Mouse (Mus musculus): Measurements from ENCODE around the gene Snd1.
A peak's percentile ranks its signal among the peaks of the same experiment; 100 is the strongest.

Snd1 gene

DNA sequence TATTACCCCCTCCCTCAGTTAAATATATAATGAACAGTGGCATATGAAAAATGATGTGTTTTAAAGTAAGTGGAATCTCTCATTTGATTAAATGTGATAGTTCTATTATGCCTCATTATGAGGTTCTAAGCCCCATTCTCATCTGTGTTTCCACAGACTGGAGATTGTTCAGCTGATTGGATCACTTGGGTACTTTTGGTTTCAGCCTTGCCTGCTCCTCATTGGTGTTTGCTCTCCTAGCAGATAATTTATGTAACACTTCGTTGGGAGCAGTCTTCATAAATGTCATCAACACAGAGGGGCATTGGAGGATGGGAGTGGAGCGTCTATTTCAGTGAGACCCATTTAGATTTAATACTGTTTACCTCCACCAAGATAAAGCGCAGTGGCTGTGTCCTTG, 118.8 kb downstream of the Snd1 start:
- DNase-seq (ENCODE audit: low spot score in 2 of 2): no peak

DNA sequence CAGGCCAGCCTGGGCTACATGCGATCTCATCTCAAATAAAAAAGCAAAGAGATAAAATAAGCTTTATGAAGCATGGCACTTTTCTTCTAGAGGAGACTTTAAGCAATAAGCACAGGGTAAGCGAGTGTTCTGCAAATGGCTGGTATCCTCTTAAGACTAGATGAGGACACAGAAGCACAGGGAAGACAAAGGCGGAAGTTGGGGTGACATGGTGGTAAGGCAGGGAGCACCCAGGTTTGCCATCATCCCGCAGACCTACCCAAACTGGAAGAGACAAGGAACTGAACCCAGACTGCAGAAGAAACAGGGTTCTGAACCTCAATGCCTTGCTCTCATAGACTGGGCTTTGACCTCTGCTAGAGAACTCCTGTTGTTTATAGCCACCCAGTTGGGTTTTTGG, 119.8 kb downstream of the Snd1 start:
- DNase-seq (ENCODE audit: low spot score in 2 of 2): no peak

DNA sequence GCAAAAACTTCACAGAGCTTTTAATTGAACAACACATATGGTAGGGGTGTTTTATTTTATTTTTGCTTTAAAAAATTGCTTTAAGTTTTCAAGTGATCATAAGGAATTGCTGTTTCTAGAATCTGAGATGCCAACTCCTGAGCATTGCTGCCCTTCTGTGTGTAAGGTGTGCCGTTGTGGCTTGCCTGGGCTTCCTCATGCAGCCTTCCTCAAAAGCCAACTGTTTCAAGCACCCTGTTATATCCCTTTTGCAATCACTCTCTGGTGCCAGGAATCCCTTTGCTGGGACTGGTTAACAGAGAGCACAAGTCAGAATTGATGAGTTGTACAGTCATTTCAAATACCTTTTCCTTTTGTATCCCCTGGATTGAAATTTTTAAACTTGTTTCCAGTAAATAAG, 120.3 kb downstream of the Snd1 start:
- no peak for DNase-seq (ENCODE audit: low spot score in 2 of 2)

- DNase-seq (ENCODE audit: low spot score in 2 of 2): no peak
These were observed 122.3 kb downstream of the Snd1 start for GRCm38 (mm10) chr6:28597266-28597665.

DNA sequence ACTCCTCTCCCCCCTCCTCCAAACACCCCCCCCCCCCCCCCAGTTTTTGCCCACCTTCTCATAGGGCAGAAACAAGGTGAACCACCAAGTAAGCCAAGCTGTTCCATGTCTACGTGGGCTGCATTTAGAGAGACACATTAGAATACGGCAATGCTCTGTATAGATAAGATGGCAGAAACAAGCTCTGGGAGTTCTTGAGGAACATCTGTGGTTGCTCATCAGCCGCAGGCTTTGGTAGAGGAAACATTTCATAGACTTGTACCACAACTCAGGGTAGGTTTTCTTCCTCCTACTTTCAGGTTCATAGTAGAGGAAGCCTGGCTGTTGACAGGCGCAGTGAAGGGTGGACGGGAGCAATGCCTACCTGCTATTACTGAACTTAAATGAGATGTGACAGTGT, 124.2 kb downstream of the Snd1 start:
- DNase-seq (ENCODE audit: low spot score in 2 of 2): no peak

- DNase-seq (ENCODE audit: low spot score in 2 of 2): no peak
These were observed 125.5 kb downstream of the Snd1 start for GRCm38 (mm10) chr6:28600404-28600803.

DNA sequence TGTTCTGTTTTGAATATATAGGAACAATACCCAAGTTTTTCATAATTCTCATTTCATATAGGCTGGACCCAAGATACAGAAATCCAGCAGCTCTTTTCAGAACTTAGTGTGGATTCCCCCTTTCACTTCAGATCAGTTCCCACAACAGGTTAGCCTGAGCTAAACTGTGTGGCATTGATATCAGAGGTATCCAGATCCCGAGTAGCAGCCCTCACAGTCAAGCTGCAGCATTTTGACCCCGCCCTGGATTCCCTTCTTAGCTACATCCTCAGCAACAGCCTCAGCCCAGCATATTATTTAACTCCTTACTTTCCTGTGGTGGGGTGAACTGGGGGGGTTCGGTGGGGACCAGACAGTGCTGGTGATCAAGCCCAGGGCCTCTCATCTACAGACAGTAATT, 128.5 kb downstream of the Snd1 start:
- no peak for DNase-seq (ENCODE audit: low spot score in 2 of 2)

DNA sequence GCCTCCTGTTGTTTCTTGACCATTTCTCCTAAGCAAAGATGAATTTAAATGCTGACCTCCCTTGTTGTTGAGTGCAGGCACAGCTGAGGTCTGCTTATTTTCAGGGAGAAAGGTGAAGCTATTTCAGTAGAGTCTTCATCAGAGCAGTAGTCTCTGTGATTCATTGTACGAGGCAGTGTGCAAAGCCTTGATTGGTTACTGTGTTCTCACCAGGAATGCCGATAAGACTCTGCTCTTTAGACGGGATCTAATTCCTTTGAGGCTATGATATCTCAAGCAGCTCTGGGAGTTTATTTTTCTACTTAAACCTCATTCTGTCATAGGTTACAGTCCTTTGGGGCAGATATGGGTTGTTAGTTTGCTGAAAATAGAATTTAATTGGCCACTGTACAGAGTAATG, 128.9 kb downstream of the Snd1 start:
- DNase-seq (ENCODE audit: low spot score in 2 of 2): no peak

- DNase-seq (ENCODE audit: low spot score in 2 of 2): no peak
These were observed 134.4 kb downstream of the Snd1 start for GRCm38 (mm10) chr6:28609291-28609690.

- DNase-seq (ENCODE audit: low spot score in 2 of 2): no peak
These were observed 135.2 kb downstream of the Snd1 start for GRCm38 (mm10) chr6:28610127-28610526.

- no peak for DNase-seq (ENCODE audit: low spot score in 2 of 2)
These were observed 138.5 kb downstream of the Snd1 start for GRCm38 (mm10) chr6:28613441-28613840.

DNA sequence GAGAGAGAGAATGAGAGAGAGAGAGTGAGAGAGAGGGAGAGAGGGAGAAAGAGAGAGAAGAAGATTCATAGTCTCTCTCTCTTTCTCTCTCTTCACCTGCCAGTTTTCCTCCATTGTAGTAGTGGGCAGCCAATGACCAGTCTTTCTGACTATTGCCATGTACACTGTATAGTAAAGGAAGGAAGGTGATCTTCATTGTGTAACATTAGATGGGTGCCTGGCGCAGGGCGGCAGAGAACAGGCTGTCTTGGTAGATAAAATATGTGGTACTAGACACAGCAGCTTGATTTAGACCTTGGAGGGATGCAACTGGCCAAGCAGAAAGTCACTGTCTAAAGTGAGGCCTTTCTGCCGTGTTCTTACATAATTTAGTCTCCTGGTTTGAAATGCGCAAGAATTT, 139.9 kb downstream of the Snd1 start:
- no peak for DNase-seq (ENCODE audit: low spot score in 2 of 2)

- DNase-seq (ENCODE audit: low spot score in 2 of 2): no peak
These were observed 140.5 kb downstream of the Snd1 start for GRCm38 (mm10) chr6:28615408-28615807.

GRCm38 (mm10) chr6:28615966-28616365, 141.0 kb downstream of the Snd1 start:
- no peak for DNase-seq (ENCODE audit: low spot score in 2 of 2)

DNA sequence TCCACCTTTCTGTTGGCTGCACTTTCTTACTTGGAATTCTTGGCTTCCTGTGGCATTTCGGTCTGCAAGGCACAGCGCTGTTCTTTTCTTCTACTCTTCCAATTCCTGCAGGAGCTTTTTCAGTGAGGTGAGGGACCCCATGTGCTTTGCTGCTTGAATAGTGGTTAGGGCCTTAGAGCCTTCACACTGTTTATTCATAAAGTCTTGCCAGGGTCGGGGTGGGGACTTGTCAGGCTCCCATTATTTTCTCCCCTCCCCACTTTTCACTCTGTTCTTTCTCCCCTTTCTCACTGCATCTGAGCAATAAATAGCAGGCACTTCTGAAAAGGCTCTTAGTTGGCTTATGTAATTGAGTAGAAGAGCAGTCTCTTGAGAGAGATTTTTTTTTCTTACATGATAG, 143.4 kb downstream of the Snd1 start:
- DNase-seq (ENCODE audit: low spot score in 2 of 2): no peak

GRCm38 (mm10) chr6:28618751-28619153, 143.8 kb downstream of the Snd1 start:
- DNase-seq (ENCODE audit: low spot score in 2 of 2): peak in 1 of 2 experiments; percentile 7

DNA sequence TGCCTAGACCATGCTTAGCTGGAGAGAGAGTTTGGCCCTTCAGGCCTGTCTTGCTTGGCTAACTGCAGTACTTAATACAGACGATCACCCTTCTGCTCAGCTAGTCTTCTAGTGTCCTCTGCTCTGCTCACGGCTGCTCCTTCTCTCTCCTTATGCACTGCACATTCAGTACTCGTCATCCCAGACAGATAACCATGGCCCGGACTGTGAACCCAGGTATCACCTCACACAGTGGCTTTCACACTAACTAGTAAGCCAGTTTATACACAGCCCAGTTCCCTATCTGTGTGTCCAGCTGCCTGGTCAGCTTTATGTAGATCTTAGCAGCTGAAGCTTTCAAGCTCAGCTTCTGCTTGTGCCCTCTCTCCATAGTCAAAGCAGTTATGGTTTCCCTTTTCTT, 146.5 kb downstream of the Snd1 start:
- DNase-seq (ENCODE audit: low spot score in 2 of 2): no peak

DNA sequence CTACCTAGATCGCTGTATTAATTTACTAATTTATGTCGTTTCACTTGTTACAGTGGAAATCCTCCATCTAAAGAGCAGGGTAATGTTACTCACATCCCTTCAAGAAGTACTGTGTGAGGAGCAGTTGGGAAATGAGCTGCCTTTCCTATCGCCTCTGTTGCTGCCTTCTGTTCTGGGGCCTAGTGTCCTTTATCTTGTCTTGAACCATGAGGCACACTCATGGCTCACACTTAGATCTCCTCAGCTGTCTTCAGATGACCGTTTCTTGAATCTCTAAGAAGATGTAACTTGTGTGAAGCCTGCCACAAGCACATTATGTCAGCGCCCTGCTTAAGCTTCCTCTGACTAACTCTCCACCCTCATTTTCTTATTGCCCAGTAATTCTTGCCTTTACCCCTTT, 147.0 kb downstream of the Snd1 start:
- no peak for DNase-seq (ENCODE audit: low spot score in 2 of 2)

- DNase-seq (ENCODE audit: low spot score in 2 of 2): no peak
These were observed 147.6 kb downstream of the Snd1 start for GRCm38 (mm10) chr6:28622522-28622921.

DNA sequence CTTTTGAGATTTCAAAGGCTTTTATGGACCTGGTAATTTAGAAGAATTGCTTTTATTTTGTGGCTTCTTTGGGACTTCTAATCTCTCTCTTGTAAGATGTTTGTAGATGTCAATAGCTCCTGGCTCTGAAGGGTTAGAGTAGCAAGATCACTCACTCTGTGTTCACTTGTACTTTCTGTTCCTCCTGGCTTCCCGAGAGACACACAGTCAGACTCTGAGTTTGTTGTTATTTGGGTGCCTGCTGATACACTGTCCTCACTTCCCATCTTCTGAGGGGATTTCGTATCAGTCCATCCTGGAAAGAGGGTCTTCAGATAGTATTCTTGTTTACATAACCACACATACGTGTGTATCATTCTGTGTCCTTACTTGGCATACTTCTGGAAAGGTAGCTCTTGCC, 148.0 kb downstream of the Snd1 start:
- no peak for DNase-seq (ENCODE audit: low spot score in 2 of 2)

- peak in 1 of 2 experiments; percentile 5 for DNase-seq (ENCODE audit: low spot score in 2 of 2)
These were observed 153.5 kb downstream of the Snd1 start for GRCm38 (mm10) chr6:28628408-28628807.

DNA sequence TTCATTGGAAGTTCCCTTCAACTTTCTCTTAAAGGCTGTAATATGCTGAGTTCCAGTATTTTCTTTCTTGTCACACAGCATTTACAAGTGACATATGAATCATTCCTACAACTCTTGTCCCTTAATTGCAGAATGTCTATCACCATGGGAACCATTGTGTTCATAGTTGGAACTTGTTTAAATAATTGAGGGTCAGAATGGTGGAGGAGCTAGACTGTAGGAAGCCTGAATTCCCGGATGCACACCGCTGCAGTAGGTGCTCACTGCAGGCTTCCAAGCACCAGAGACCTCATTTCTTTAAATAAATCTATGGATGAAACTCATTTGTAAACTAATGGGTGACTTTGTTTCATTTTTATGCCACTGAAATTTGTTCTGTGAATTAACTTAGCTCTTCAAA, 154.9 kb downstream of the Snd1 start:
- no peak for DNase-seq (ENCODE audit: low spot score in 2 of 2)

GRCm38 (mm10) chr6:28630926-28631325, 156.0 kb downstream of the Snd1 start:
- DNase-seq (ENCODE audit: low spot score in 2 of 2): no peak

- DNase-seq (ENCODE audit: low spot score in 2 of 2): no peak
These were observed 158.2 kb downstream of the Snd1 start for GRCm38 (mm10) chr6:28633120-28633519.

DNA sequence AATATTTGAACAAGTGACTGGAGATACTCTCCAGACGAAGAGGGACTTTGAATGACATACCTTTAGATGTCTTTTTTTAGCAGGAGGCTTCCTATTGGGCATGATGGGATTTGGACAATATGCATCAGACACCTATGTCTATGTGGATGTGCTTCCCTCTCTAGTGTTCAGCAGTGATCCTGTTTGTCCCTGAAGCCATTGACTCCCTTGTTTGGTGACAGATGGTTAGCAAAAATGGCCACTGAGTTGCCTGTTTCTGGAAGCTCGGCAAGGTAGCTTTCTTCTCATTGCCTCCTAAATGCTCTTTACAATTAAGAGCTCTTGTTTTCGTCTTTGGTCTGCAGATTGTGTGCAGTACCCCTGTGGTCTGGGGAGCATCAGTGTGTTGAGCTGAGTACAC, 158.7 kb downstream of the Snd1 start:
- no peak for DNase-seq (ENCODE audit: low spot score in 2 of 2)

Data from spleen, postnatal 14 days (tissue).